Comparison of ENCODE assay signal across 21 mouse cellular contexts in genomic region chr6:101297563-101298520, GRCm38 (mm10).
"Had no signal": no experiment of that assay in that cellular context is flagged by ENCODE, and none has a peak within 500 bp of the region (broad histone marks: within the 10 kb centered on the region; RNA-seq: fewer than 3 reads in every experiment).

No protein-coding gene starts in this region.

- DNase-seq: kidney, adult 9 months; kidney, postnatal 14 days; layer of hippocampus, adult 9-11 months; left cerebral cortex, postnatal 4 days; lung, adult 18-20 months; lung, postnatal 10 days; lung, postnatal 36 days; retina, postnatal 1 day; right cerebral cortex, postnatal 25 days; thymus, adult 18-20 months; thymus, postnatal 36 days had no signal

- H3K27me3 ChIP-seq: limb, embryonic 15.5 days; lung, embryonic 15.5 days; megakaryocyte, embryonic 14.5 days; midbrain, embryonic 13.5 days; neural tube, embryonic 12.5 days; neural tube, embryonic 15.5 days had no signal

- H3K9me3 ChIP-seq: limb, embryonic 12.5 days; limb, embryonic 15.5 days; lung, embryonic 15.5 days; midbrain, embryonic 10.5 days; midbrain, embryonic 13.5 days; neural tube, embryonic 12.5 days; neural tube, embryonic 15.5 days had no signal

- H3K27ac ChIP-seq: layer of hippocampus, adult 2 months; liver, embryonic 14.5 days; lung, embryonic 15.5 days; midbrain, embryonic 10.5 days; midbrain, embryonic 13.5 days; neural tube, embryonic 12.5 days; neural tube, embryonic 15.5 days had no signal

- H3K36me3 ChIP-seq: limb, embryonic 12.5 days; limb, embryonic 15.5 days; lung, embryonic 15.5 days; midbrain, embryonic 10.5 days; midbrain, embryonic 13.5 days; neural tube, embryonic 12.5 days; neural tube, embryonic 15.5 days had no signal

- H3K4me3 ChIP-seq: layer of hippocampus, adult 2 months; limb, embryonic 12.5 days; limb, embryonic 15.5 days; lung, embryonic 15.5 days; megakaryocyte, embryonic 14.5 days; midbrain, embryonic 10.5 days; midbrain, embryonic 13.5 days; neural tube, embryonic 12.5 days; neural tube, embryonic 15.5 days had no signal

- H3K4me1 ChIP-seq: lung, embryonic 15.5 days; megakaryocyte, embryonic 14.5 days had no signal
